Mouse (Mus musculus) C2C12 (cell line): Measurements from ENCODE around the gene Serpinf1.

ENCODE experiments used
- CTCF ChIP-seq: IDR thresholded peaks from one replicate; pipeline ENCODE4 v1.5.1; 2011; ENCODE audit not compliant: control insufficient read depth, insufficient read depth, insufficient read length
- MAX ChIP-seq: IDR thresholded peaks from one replicate; pipeline ENCODE4 v1.6.1; 2011; ENCODE audit warnings: mild to moderate bottlenecking, control low read depth
- MYOG ChIP-seq: IDR thresholded peaks from one replicate; pipeline ENCODE4 v1.6.1; 2011; ENCODE audit not compliant: control insufficient read depth, insufficient read length; ENCODE audit errors: extremely low read depth

- TF ChIP-seq CTCF (no peak), MAX (no peak), MYOG (no peak)
Observed at GRCm38 (mm10) chr11:75468410-75468809, 45.9 kb upstream of the Serpinf1 start.
